Mouse (Mus musculus) liver, embryonic 14.5 days (tissue): ENCODE measurements at regions not wholly inside any gene's neighbourhood (a gene's known extent, or its start where the extent isn't known, plus 50 kb on each side); places are given as distances from the start of the nearest gene placed in this dataset.

ENCODE experiments used
- ATAC-seq: fragments of 200-750 bp; cut with Nextera tagmentation; 2 replicates; pipeline ENCODE4 v1.8.0; 2017; ENCODE audit warnings: moderate number of reproducible peaks, mild to moderate bottlenecking, moderate library complexity; ENCODE audit not compliant: insufficient read depth
- DNase-seq, 3 experiments: peaks; one replicate each; pipeline ENCODE4 v3.0.0-alpha.2; 2012 to 2013; ENCODE audit warnings: low read depth in 3 of 3, low spot score in 3 of 3
- H3K27ac ChIP-seq: fragments of 300-500 bp; sonication (generic); 2 replicates; pipeline ENCODE4 v1.5.1; 2014; ENCODE audit warnings: moderate library complexity, mild to moderate bottlenecking, control low read depth, inconsistent platforms
- H3K27me3 ChIP-seq: fragments of 300-500 bp; sonication (generic); 2 replicates; pipeline ENCODE4 v1.6.1; 2014; ENCODE audit warnings: mild to moderate bottlenecking, low read length, moderate library complexity; ENCODE audit not compliant: control insufficient read depth, insufficient read depth
- H3K36me3 ChIP-seq: fragments of 300-500 bp; sonication (generic); replicated peaks from 2 replicates; pipeline ENCODE4 v1.6.1; 2014; ENCODE audit warnings: low read depth; ENCODE audit not compliant: control insufficient read depth, insufficient read depth
- H3K4me1 ChIP-seq, 2 experiments: fragments of 200-500 bp in 1 of 2; fragments of 300-500 bp in 1 of 2; sonication (generic) in 1 of 2; replicated peaks; 2 replicates each; pipeline ENCODE4 v1.6.1; 2012 to 2014; ENCODE audit warnings: antibody characterized with exemption in 1 of 2, inconsistent platforms in 1 of 2, low read length in 1 of 2; ENCODE audit not compliant: control insufficient read depth in 2 of 2, insufficient read depth in 2 of 2
- H3K4me2 ChIP-seq: fragments of 300-500 bp; sonication (generic); 2 replicates; pipeline ENCODE4 v1.6.1; 2014; ENCODE audit warnings: low read depth, mild to moderate bottlenecking, control low read depth, moderate library complexity
- H3K4me3 ChIP-seq, 2 experiments: fragments of 200-500 bp in 1 of 2; fragments of 300-500 bp in 1 of 2; sonication (generic) in 1 of 2; 2 replicates each; pipeline ENCODE4 v1.5.1; 2012 to 2014; ENCODE audit warnings: low read depth in 2 of 2, low read length in 2 of 2, mild to moderate bottlenecking in 2 of 2, control low read depth in 1 of 2, inconsistent platforms in 1 of 2, moderate library complexity in 1 of 2; ENCODE audit not compliant: insufficient read depth in 1 of 2
- H3K9ac ChIP-seq: fragments of 300-500 bp; sonication (generic); replicated peaks from 2 replicates; pipeline ENCODE4 v1.6.1; 2014; ENCODE audit warnings: mild to moderate bottlenecking, control low read depth, moderate library complexity
- H3K9me3 ChIP-seq: fragments of 300-500 bp; sonication (generic); 2 replicates; pipeline ENCODE4 v1.6.1; 2016; ENCODE audit warnings: low read length, mixed read lengths; ENCODE audit not compliant: control insufficient read depth
- CTCF ChIP-seq: IDR thresholded peaks from 2 replicates; pipeline ENCODE4 v1.5.1; 2016; ENCODE audit warnings: antibody characterized with exemption, low read depth, control low read depth
- EP300 ChIP-seq: IDR thresholded peaks from 2 replicates; pipeline ENCODE4 v1.6.1; 2016; ENCODE audit warnings: antibody characterized with exemption, low read depth
- WGBS: fragments of 180-500 bp; shearing (Covaris S2); extraction: QIAGEN DNeasy Blood & Tissue Kit; methylation state at CpG from one replicate; pipeline ENCODE4 v1.1.7; 2014; ENCODE audit not compliant: insufficient replicate concordance; 5-methylcytosine and 5-hydroxymethylcytosine counted together

DNA sequence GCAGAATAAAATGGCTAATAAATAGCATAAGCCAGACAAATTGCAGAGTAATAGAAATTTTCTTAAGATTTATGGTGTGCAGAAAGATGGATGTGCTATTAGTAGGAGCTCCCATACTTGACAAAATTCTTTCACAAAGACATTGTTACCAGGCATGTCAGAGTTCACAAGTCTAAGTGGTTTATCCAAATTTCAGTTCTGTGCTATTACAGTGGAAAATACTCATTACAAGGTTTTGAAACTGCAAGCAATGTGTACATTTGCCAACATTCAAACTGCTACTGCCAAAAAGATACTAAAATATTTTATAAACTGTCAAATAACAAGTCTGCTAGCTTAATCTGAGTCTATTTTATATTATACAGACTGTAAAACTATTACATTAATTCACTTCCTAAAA lies 1550.2 kb upstream of the Acvr2a start:
- Histone ChIP-seq H3K27me3 (no peaks in the 10 kb centered on the region), H3K4me3 (no peak overlapping the region), H3K9me3 (no peaks in the 10 kb centered on the region), H3K9ac (no peak overlapping the region), H3K4me2 (no peak overlapping the region), H3K36me3 (no peaks in the 10 kb centered on the region), H3K4me1 (no peaks in the 10 kb centered on the region), H3K27ac (no peak overlapping the region)
- no peak for DNase-seq
- ATAC-seq = no peak
- TF ChIP-seq EP300 = no peak
- TF ChIP-seq CTCF = no peak

DNA sequence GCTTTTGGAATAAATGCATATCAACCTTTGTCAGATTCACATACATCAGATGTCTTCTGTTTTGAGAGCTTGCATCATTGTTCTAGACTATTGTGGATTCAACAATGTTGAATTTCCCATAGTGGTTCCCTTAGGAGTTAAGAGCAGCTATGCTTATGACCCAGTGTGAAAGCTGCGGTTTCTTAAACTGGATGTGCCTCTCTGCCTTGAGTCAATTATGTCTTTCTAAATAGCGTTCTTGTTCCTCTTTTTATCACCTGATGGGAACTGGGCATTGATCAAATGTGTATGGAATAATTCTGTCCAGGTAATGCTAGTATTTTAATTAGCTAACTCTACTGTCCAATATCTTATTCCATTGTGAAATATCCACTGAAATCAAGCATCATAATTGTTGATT lies 1548.0 kb upstream of the Acvr2a start:
- Histone ChIP-seq H3K4me3 (no peak overlapping the region), H3K9ac (no peak overlapping the region), H3K27ac (no peak overlapping the region), H3K4me1 (no peaks in the 10 kb centered on the region), H3K27me3 (no peaks in the 10 kb centered on the region), H3K9me3 (no peaks in the 10 kb centered on the region), H3K4me2 (no peak overlapping the region), H3K36me3 (no peaks in the 10 kb centered on the region)
- 44% methylated on average over 2 of the region's 2 CpGs for WGBS
- no peak for DNase-seq
- TF ChIP-seq CTCF = no peak
- no peak for TF ChIP-seq EP300
- ATAC-seq = no peak

- DNase-seq = no peak
- Histone ChIP-seq H3K4me1 (no peaks in the 10 kb centered on the region), H3K36me3 (no peaks in the 10 kb centered on the region), H3K27ac (no peak overlapping the region), H3K9ac (no peak overlapping the region), H3K27me3 (no peaks in the 10 kb centered on the region), H3K4me3 (no peak overlapping the region), H3K9me3 (no peaks in the 10 kb centered on the region), H3K4me2 (no peak overlapping the region)
- TF ChIP-seq EP300 = no peak
- peak; percentile 6; the same call in 1 of the 2 replicates for TF ChIP-seq CTCF
- 28% methylated on average over 3 of the region's 3 CpGs for WGBS
- ATAC-seq = no peak
Observed at GRCm38 (mm10) chr2:47295546-47295945, 1518.4 kb upstream of the Acvr2a start.

DNA sequence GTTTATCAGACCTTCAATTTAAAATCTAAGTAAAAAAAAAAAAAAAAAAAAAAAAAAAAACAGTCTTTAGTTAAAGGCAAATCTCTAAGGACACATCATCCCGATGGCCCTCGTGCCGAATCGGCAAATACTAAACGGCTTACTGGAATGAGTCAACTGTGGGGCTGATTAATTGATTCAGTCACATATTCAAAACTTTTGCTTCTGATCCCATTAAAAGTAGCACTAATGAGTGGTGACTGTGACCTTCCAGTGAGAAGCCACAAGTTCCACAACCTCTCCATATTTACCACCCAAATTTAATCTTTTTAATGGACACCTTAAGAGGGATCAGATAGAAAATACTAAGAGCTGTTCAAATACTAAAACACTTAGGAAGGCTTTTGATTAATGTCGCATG lies 1511.9 kb upstream of the Acvr2a start:
- Histone ChIP-seq H3K4me2 (no peak overlapping the region), H3K27ac (no peak overlapping the region), H3K27me3 (no peaks in the 10 kb centered on the region), H3K9me3 (no peaks in the 10 kb centered on the region), H3K4me1 (no peaks in the 10 kb centered on the region), H3K4me3 (no peak overlapping the region), H3K9ac (no peak overlapping the region), H3K36me3 (no peaks in the 10 kb centered on the region)
- TF ChIP-seq EP300 (no peak), CTCF (no peak)
- WGBS = 76% methylated on average over 6 of the region's 6 CpGs
- DNase-seq (no peak), ATAC-seq (no peak)

DNA sequence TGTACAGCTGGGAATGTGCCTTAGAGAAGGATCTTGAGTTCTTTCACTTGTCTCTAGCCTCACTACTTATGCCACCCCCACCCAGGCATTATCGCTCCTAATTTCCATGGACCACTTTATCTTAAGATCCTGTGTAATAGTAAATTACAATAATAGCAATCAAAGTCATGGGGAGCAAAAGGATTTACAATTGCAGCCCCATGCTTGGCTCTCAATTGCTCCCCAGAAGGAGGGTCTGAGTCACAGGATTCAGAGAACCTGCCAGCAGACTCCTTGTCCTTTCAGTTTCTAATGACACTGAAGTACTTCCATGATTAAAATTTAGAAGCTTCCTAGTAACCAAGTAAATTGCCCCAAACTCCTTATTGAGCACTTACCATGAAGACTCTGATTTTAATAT lies 1483.3 kb upstream of the Acvr2a start:
- Histone ChIP-seq H3K4me2 (no peak overlapping the region), H3K9ac (no peak overlapping the region), H3K27ac (no peak overlapping the region), H3K4me3 (no peak overlapping the region), H3K36me3 (no peaks in the 10 kb centered on the region), H3K4me1 (no peaks in the 10 kb centered on the region), H3K27me3 (no peaks in the 10 kb centered on the region), H3K9me3 (no peaks in the 10 kb centered on the region)
- ATAC-seq (no peak), DNase-seq (no peak)
- TF ChIP-seq CTCF (no peak), EP300 (no peak)
- WGBS = 61% methylated on average over 1 of the region's 1 CpGs
